Mouse (Mus musculus) c-Kit-negative CD71-positive TER-119-positive erythroid progenitor cells, embryonic 14.5 days (primary cell): ENCODE data around the gene Rbl2.

Experiments
- DNase-seq: peaks from one replicate; pipeline ENCODE4 v3.0.0-alpha.2; 2013; ENCODE audit warnings: low read depth, low spot score

The Rbl2 gene

GRCm38 (mm10) chr8:91170152-91170551, 100.3 kb downstream of the Rbl2 start:
- DNase-seq = no peak

- no peak for DNase-seq
Observed at GRCm38 (mm10) chr8:91170914-91171313, 101.1 kb downstream of the Rbl2 start.

GRCm38 (mm10) chr8:91171605-91172004, 101.7 kb downstream of the Rbl2 start:
- no peak for DNase-seq
